Mouse (Mus musculus): ENCODE data around the gene Slco1c1. TPM values are rescaled to one million over a fixed set of nuclear protein-coding genes. Genes with fewer than 3 reads are reported as not detected.

Slco1c1 gene
- polyA plus RNA-seq (2011; ENCODE audit: insufficient read depth, insufficient read length, low read depth, missing spikeins): not detected in 2 replicates

GRCm38 (mm10) chr6:141523747-141524640, at the start of gene Slco1c1:
Slco1c1 (plus strand) TSS chr6:141524368.
- Histone ChIP-seq H3K36me3 (ENCODE audit: control insufficient read depth, insufficient read depth, low read length, poor library complexity, severe bottlenecking) (no peaks in the 10 kb centered on the region), H3K9ac (ENCODE audit: low read depth, poor library complexity, severe bottlenecking) (no peak within 1 kb of the TSS), H3K9me3 (replicated peaks; ENCODE audit: control insufficient read depth, insufficient read depth, low read length, poor library complexity, severe bottlenecking) (no peaks in the 10 kb centered on the region), H3K27ac (ENCODE audit: insufficient read depth, low read length) (no peak within 1 kb of the TSS), H3K4me1 (ENCODE audit: control insufficient read depth, insufficient read depth, low read length) (no peaks in the 10 kb centered on the region), H3K4me3 (ENCODE audit: low read depth, low read length) (no peak within 1 kb of the TSS), H3K27me3 (ENCODE audit: control insufficient read depth, insufficient read depth, low read length, poor library complexity, severe bottlenecking) (no peaks in the 10 kb centered on the region)
- TF ChIP-seq CTCF (IDR thresholded peaks at IDR 0.05; ENCODE audit: low read depth, low read length) (no peak), EP300 (IDR thresholded peaks at IDR 0.05; ENCODE audit: insufficient read depth, low read depth, low read length) (no peak), POLR2A (IDR thresholded peaks at IDR 0.05; ENCODE audit: insufficient read depth, low read length) (no peak)

GRCm38 (mm10) chr6:141474696-141475095, 49.5 kb upstream of the Slco1c1 start:
- no peaks in the 10 kb centered on the region for H3K27me3 ChIP-seq (ENCODE audit: control insufficient read depth, insufficient read depth, low read length, poor library complexity, severe bottlenecking)
- H3K27ac ChIP-seq (ENCODE audit: insufficient read depth, low read length): no peak overlapping the region
- no peak overlapping the region for H3K9ac ChIP-seq (ENCODE audit: low read depth, poor library complexity, severe bottlenecking)
- H3K4me3 ChIP-seq (ENCODE audit: low read depth, low read length): no peak overlapping the region
- no peaks in the 10 kb centered on the region for H3K36me3 ChIP-seq (ENCODE audit: control insufficient read depth, insufficient read depth, low read length, poor library complexity, severe bottlenecking)
- H3K9me3 ChIP-seq (replicated peaks; ENCODE audit: control insufficient read depth, insufficient read depth, low read length, poor library complexity, severe bottlenecking): peaks cover 8% of the 10 kb centered on the region
- TF ChIP-seq CTCF (IDR thresholded peaks at IDR 0.05; ENCODE audit: low read depth, low read length): no peak
- no peak for TF ChIP-seq EP300 (IDR thresholded peaks at IDR 0.05; ENCODE audit: insufficient read depth, low read depth, low read length)
- TF ChIP-seq POLR2A (IDR thresholded peaks at IDR 0.05; ENCODE audit: insufficient read depth, low read length): no peak
- no peaks in the 10 kb centered on the region for H3K4me1 ChIP-seq (ENCODE audit: control insufficient read depth, insufficient read depth, low read length)

GRCm38 (mm10) chr6:141485302-141486021, 38.7 kb upstream of the Slco1c1 start:
- Histone ChIP-seq H3K9ac (ENCODE audit: low read depth, poor library complexity, severe bottlenecking) (no peak overlapping the region), H3K4me1 (ENCODE audit: control insufficient read depth, insufficient read depth, low read length) (no peaks in the 10 kb centered on the region), H3K9me3 (replicated peaks; ENCODE audit: control insufficient read depth, insufficient read depth, low read length, poor library complexity, severe bottlenecking) (no peaks in the 10 kb centered on the region), H3K4me3 (ENCODE audit: low read depth, low read length) (no peak overlapping the region), H3K27me3 (ENCODE audit: control insufficient read depth, insufficient read depth, low read length, poor library complexity, severe bottlenecking) (no peaks in the 10 kb centered on the region), H3K36me3 (ENCODE audit: control insufficient read depth, insufficient read depth, low read length, poor library complexity, severe bottlenecking) (no peaks in the 10 kb centered on the region), H3K27ac (ENCODE audit: insufficient read depth, low read length) (no peak overlapping the region)
- TF ChIP-seq POLR2A (IDR thresholded peaks at IDR 0.05; ENCODE audit: insufficient read depth, low read length) (no peak), CTCF (IDR thresholded peaks at IDR 0.05; ENCODE audit: low read depth, low read length) (no peak), EP300 (IDR thresholded peaks at IDR 0.05; ENCODE audit: insufficient read depth, low read depth, low read length) (no peak)

- no peaks in the 10 kb centered on the region for H3K9me3 ChIP-seq (replicated peaks; ENCODE audit: control insufficient read depth, insufficient read depth, low read length, poor library complexity, severe bottlenecking)
- no peaks in the 10 kb centered on the region for H3K27me3 ChIP-seq (ENCODE audit: control insufficient read depth, insufficient read depth, low read length, poor library complexity, severe bottlenecking)
- TF ChIP-seq CTCF (IDR thresholded peaks at IDR 0.05; ENCODE audit: low read depth, low read length): peak; percentile 17
- no peak for TF ChIP-seq POLR2A (IDR thresholded peaks at IDR 0.05; ENCODE audit: insufficient read depth, low read length)
- H3K4me1 ChIP-seq (ENCODE audit: control insufficient read depth, insufficient read depth, low read length): no peaks in the 10 kb centered on the region
- no peak overlapping the region for H3K27ac ChIP-seq (ENCODE audit: insufficient read depth, low read length)
- H3K4me3 ChIP-seq (ENCODE audit: low read depth, low read length): no peak overlapping the region
- no peak overlapping the region for H3K9ac ChIP-seq (ENCODE audit: low read depth, poor library complexity, severe bottlenecking)
- no peaks in the 10 kb centered on the region for H3K36me3 ChIP-seq (ENCODE audit: control insufficient read depth, insufficient read depth, low read length, poor library complexity, severe bottlenecking)
These were observed 36.9 kb upstream of the Slco1c1 start for GRCm38 (mm10) chr6:141487266-141487665.

- no peaks in the 10 kb centered on the region for H3K36me3 ChIP-seq (ENCODE audit: control insufficient read depth, insufficient read depth, low read length, poor library complexity, severe bottlenecking)
- no peak overlapping the region for H3K27ac ChIP-seq (ENCODE audit: insufficient read depth, low read length)
- H3K27me3 ChIP-seq (ENCODE audit: control insufficient read depth, insufficient read depth, low read length, poor library complexity, severe bottlenecking): no peaks in the 10 kb centered on the region
- H3K4me1 ChIP-seq (ENCODE audit: control insufficient read depth, insufficient read depth, low read length): no peaks in the 10 kb centered on the region
- H3K9me3 ChIP-seq (replicated peaks; ENCODE audit: control insufficient read depth, insufficient read depth, low read length, poor library complexity, severe bottlenecking): peaks cover 10% of the 10 kb centered on the region; the same call in 1 of the 2 replicates
- TF ChIP-seq EP300 (IDR thresholded peaks at IDR 0.05; ENCODE audit: insufficient read depth, low read depth, low read length) (no peak), POLR2A (IDR thresholded peaks at IDR 0.05; ENCODE audit: insufficient read depth, low read length) (no peak), CTCF (IDR thresholded peaks at IDR 0.05; ENCODE audit: low read depth, low read length) (peak; percentile 68)
- no peak overlapping the region for H3K9ac ChIP-seq (ENCODE audit: low read depth, poor library complexity, severe bottlenecking)
- no peak overlapping the region for H3K4me3 ChIP-seq (ENCODE audit: low read depth, low read length)
These were observed 35.5 kb upstream of the Slco1c1 start for GRCm38 (mm10) chr6:141488619-141489018.

All from ES-Bruce4 (cell line).